Mouse (Mus musculus) cerebellum, postnatal 10 days (tissue): Measurements from ENCODE around the gene Grk5.

ENCODE experiments used
- DNase-seq, 2 experiments: peaks; one replicate each; pipeline ENCODE4 v3.0.0; 2021; ENCODE audit warnings: mixed read lengths in 2 of 2

Grk5 gene

GRCm38 (mm10) chr19:60981391-60981790 is 91.8 kb downstream of the Grk5 start:
- no peak for DNase-seq

- DNase-seq = no peak
Measured at GRCm38 (mm10) chr19:60981894-60982293, 92.3 kb downstream of the Grk5 start.

GRCm38 (mm10) chr19:60989766-60990165 is 100.2 kb downstream of the Grk5 start:
- peak in 1 of 2 experiments; percentile 29 for DNase-seq

GRCm38 (mm10) chr19:60994214-60994613 is 104.7 kb downstream of the Grk5 start:
- DNase-seq = no peak

- no peak for DNase-seq
Measured at GRCm38 (mm10) chr19:60994845-60995244, 105.3 kb downstream of the Grk5 start.

DNA sequence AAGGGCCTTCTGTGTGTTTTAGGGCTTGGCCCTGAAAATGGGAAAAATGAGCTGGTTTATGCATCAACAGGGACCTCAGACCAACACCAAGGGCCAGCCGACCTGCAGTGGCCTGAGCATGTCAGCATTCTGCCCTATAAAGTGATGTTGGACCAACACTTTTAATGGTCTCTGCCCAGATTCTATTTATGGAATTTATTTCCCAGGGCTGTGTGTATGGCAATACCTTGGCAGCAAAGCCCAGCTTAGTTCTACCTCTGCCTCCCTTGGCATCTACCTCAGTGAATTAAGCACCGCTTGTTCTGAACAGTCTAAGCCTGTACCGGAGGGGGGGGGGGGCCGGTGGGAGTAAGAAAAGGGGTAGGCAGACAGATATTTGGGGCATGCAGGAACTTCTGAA is 108.2 kb downstream of the Grk5 start:
- DNase-seq = no peak

GRCm38 (mm10) chr19:60999652-61000051 is 110.1 kb downstream of the Grk5 start:
- no peak for DNase-seq

DNA sequence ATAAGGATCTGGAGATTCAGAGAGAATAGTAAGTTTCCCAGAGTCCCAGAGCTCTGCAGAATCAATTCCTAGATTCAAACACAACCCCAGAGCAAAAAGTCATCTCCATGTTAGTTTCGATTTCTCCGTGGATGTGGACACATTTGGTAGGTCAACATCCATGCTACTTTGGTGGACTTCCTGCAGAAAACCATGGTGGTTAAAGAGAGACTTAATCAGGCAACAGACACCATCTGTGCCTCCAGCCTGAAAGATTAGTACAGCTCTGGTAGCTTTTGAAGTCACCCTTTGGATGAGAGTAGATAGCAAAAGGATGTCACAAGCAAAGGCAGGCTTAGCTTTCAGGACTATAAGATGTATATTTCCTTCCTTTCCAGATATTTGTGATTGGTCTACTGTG is 111.4 kb downstream of the Grk5 start:
- DNase-seq = peak in 1 of 2 experiments; percentile 8

DNA sequence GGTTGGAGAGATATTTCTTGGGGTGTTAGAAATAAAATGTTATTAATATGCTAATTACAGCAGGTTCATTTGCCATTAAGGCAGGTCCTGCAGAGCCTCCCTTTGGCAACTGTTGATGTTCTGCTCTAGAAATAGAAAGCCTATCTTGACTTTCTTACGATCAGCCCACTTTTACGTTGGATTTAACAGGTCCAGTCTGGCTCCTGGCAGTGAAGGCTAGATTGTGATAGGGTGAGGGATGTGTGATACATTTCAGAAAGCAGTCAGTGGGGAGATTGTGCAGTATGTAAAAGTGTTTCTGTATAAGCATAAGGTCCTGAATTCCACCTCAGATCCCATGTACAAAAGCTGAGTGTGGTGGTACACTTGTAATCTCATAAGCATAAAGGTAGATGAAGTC is 119.7 kb downstream of the Grk5 start:
- no peak for DNase-seq

DNA sequence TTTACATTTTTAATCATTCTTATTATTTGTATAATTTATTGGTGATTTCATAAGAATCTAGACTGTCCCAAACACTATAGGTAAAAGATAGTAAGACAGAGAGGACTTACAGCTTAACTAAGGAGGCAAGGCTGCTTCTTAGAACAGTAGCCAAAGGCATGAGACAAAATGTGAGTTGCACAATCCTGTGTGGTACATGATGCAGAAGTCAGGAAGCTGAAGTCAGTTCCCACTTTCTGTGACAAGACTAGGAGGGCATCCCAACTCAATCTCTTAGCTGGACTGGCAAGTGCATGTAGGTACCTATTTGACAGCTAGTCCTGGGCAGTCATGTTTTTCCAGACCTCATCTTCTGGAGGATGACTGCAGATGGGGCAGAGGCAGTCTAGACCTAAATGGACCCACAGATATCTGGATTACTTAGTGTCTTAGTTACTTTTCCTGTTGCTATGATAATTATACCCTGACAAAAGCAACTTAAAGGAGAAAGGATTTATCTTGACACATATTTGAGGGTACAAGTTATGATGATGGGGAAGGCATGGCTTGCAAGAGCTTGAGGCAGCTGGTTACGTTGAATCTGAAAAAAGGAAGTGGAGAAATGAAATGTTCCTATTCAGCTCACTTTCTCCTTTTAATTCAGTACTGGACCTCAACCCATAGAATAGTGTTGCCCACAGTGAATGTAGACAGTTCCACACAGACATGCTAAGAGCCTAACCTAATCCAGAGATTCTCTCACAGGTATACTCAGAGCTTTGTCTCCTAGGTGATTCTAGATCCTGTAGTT is 128.1 kb downstream of the Grk5 start:
- no peak for DNase-seq

GRCm38 (mm10) chr19:61021502-61021901 is 132.0 kb downstream of the Grk5 start:
- no peak for DNase-seq

DNA sequence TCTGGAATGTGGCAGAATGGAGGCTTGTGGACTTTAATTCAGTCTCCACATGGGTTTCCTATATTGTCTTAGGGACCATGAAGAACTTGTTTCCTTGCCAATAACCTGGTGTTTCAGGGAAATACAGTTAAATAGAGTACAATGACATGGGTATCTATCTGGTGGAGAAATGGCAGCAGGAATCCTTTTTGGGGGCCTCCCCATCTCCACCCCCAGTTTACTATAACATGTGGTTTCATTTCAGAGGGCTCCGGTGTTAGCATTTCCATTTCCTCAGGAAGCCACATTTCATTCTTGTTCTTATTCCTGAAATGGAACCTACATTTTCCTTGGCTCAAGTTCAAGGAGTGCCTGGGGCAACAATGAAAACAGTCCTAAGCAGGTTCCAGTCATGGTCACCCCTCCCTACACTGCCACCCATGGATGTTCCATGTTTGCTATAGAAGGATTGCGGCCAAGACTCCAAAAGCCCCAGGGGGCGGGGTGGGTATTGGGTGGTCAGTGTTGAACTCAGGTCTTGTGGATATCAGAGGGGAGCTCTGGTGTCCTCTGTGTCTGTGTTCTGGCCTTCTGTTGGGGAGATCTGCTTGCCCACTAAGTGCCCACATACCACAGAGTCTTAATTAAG is 132.5 kb downstream of the Grk5 start:
- DNase-seq = peak; percentile 11 to 12

DNA sequence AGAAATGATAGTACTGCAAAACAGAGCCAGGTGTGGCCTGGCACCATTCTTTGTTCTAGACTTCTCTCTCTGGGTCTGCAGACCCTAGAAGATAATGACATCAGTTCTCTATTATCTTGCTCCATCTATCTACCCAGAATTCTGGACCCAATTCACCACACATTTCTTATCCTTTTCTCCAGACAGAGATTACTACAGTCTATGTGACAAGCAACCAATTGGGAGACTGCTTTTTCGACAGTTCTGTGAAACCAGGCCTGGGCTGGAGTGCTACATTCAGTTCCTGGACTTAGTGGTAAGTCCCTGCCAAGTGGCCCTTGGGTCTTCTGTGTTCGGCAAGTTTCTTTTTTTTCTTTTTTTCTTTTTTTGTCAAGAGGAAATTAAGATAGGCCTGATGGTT is 142.0 kb downstream of the Grk5 start:
- DNase-seq = no peak

DNA sequence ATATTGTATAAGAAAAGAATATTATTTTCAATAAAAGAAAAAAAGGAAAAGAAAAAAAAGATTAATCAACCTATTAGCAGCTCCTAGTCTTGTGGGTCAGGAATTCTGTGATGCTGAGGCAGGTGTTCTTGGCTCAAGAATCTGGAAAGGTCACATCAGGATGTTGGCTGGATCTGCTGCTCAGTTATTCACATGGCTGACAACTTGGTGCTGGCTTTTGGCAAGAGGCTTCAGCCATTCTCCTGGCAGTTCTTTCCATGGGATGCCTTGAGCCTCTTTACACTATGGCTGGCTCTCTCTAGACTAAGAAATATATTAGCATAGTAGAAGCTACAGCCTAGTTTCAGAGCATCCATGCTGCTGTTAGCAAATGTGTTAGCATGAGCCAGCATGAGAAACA is 149.6 kb downstream of the Grk5 start:
- DNase-seq = no peak

DNA sequence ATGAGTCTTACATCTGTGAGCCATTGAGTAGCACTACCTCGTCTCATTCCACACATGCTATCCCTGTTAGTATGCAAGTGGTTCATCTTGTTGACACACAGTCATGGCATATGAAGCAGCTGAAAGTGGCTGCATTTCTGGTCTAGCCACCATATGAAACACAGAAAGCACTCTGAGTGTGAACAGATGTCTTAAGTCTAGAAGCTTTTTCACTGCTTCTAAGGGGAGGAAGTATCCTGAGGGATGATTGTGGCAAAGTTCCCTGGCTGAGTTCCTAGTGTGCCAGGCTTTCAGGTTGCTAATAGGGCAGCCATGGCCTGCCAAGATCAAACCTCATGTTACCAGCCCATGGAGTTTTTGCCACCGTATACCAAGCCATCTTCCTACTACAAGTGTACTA is 159.1 kb downstream of the Grk5 start:
- DNase-seq = peak; percentile 59 to 61

DNA sequence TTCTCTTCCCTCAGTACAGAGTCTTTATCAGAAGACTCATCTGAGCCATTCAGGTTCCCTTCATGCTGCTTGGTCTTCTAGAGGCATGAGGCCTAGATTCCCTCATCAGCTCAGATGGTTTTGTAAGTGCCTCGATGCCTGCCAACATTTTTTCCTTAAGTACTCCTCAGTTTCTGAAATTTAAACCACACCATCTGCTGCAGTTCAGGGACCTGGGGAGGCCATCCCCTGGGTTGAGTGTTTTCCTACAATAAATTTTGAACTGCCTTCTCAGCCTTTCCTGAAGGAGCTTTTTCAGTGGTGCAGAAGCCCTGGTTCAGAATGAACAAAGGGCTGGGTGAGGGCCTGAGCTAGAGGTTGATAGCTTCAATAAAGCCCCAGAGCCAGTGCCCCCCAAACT is 159.9 kb downstream of the Grk5 start:
- peak in 1 of 2 experiments; percentile 6 for DNase-seq

GRCm38 (mm10) chr19:61051151-61051550 is 161.6 kb downstream of the Grk5 start:
- DNase-seq = no peak

GRCm38 (mm10) chr19:61052008-61052407 is 162.5 kb downstream of the Grk5 start:
- no peak for DNase-seq

DNA sequence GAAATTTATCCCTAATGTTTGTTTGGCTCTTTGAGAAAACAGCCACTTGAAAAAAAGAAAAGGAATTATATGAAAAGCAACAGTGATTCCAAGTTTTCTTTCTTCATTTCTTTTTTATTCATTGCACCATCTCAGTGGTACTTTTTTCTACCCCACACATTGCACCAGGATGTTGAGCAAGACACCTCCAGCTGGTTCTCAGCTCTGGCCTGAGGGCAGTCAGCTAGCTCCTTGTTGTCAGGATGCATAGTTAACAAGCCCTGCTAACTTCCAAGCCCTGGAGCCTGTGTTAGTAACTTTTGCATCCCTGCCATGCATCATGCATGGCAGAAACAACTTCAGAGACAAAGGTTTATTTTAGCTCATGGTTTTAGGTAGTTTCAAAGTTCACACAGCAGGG is 163.2 kb downstream of the Grk5 start:
- no peak for DNase-seq

DNA sequence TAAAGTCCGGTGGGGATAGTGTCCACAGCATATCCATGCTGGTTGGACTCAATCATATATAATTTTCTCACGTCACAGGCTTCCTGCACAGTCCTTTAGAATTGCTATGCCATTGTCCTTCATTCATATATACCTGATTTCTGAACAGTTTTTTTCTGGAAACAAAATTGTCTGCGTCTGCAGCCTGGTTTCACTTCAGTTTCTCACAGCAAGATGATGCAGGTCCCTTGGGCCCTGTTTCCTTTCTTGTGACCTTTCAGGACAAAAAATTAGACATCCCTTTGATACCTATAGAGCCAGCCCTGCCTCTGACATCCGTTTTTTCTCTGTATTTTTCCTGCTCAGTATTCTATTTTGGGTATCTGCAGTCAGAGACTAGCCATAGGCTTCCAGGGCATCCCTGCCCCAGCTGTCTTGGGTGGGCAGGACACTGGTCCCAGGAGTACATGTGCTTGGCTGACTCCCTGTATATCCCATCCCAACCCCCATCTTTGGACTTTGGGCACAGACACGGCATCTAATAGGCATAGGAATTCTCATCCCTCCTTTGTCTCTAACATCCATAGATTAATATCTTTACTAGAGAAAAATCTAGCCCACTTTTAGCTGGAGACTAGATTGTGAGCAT is 167.3 kb downstream of the Grk5 start:
- no peak for DNase-seq

DNA sequence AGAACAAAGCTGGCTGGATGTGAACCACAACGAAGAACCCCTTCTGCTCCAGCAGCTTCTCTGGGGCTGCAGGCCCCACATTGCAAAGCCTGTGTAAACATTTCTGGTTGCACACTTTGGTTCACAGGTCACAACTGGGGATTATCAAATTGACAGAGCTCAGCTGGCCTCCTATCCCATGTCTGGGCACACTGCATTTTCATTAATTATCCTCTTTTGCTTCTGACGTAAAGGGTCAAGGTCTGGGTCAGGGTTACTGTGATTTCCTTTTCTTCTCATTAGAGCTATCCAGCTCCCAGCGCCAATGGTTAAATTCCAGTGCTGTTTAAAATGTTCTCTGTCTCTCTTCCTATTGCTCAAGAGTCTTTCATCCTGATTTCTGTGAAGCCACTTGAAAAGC is 168.0 kb downstream of the Grk5 start:
- DNase-seq = no peak

- DNase-seq = peak; percentile 34
Measured at GRCm38 (mm10) chr19:61064386-61064785, 174.8 kb downstream of the Grk5 start.

DNA sequence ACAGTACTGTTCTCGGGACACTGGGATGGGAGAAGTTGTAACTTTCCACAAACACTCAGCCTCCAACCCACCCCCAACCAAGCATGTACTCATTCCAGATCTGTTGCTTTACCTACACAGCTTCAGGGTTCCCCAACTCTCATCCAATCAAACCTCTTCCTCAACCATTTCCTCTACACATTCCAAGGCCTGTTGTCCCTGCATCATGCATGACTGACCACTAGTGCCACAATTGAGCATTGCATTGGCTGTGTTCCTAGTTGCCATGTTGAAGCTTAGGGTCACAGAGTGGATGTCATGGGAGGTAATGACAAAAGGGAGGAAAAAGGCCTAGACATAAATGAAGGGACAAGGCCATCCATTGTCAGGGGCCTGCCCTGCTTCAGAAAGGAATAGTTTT is 175.5 kb downstream of the Grk5 start:
- DNase-seq = peak in 1 of 2 experiments; percentile 23

DNA sequence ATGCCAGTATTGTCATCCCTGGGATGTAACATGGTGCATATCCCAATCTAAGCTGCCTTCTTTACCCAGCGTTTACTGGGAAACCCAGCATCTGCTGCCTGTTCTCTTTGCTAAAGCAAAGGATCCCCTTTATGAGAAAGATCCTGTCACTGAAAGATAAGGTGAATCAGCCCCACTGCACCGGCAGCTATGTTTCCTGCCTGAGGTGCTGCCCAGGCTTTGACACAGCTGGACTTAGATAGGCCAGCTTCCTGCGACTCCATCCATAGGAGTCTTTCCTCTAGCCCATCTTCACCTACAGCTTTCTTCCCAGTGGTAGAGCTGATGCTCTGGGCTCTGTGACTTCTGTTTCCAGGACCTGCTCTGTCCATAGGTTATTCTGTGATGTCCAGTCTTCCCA is 189.1 kb downstream of the Grk5 start:
- no peak for DNase-seq
